Mouse (Mus musculus) midbrain, embryonic 13.5 days (tissue): ENCODE results near the gene Gse1. TPM values are rescaled to one million over a fixed set of nuclear protein-coding genes. Genes with fewer than 3 reads are reported as not detected.
A peak's percentile ranks its signal among the peaks of the same experiment; 100 is the strongest.

Experiments used
- ATAC-seq: fragments of 200-750 bp; cut with Nextera tagmentation; 2 replicates; pipeline ENCODE4 v1.8.0; 2017; ENCODE audit warnings: mild to moderate bottlenecking, moderate TSS enrichment, moderate library complexity
- H3K27ac ChIP-seq: fragments of 300-500 bp; sonication (generic); 2 replicates; pipeline ENCODE4 v1.5.1; 2015; ENCODE audit warnings: inconsistent platforms, mild to moderate bottlenecking, moderate library complexity
- H3K27me3 ChIP-seq: fragments of 300-500 bp; sonication (generic); 2 replicates; pipeline ENCODE4 v1.6.1; 2015; ENCODE audit warnings: mild to moderate bottlenecking, inconsistent platforms
- H3K36me3 ChIP-seq: fragments of 300-500 bp; sonication (generic); 2 replicates; pipeline ENCODE4 v1.6.1; 2015; ENCODE audit warnings: mild to moderate bottlenecking, inconsistent platforms
- H3K4me1 ChIP-seq: fragments of 300-500 bp; sonication (generic); replicated peaks from 2 replicates; pipeline ENCODE4 v1.6.1; 2015; ENCODE audit warnings: inconsistent platforms
- H3K4me2 ChIP-seq: fragments of 300-500 bp; sonication (generic); replicated peaks from 2 replicates; pipeline ENCODE4 v1.6.1; 2015; ENCODE audit warnings: moderate library complexity, mild to moderate bottlenecking, inconsistent platforms
- H3K4me3 ChIP-seq: fragments of 300-500 bp; sonication (generic); replicated peaks from 2 replicates; pipeline ENCODE4 v1.5.1; 2015; ENCODE audit warnings: mild to moderate bottlenecking, inconsistent platforms
- H3K9ac ChIP-seq: fragments of 300-500 bp; sonication (generic); replicated peaks from 2 replicates; pipeline ENCODE4 v1.6.1; 2015; ENCODE audit warnings: mild to moderate bottlenecking, inconsistent platforms
- H3K9me3 ChIP-seq: fragments of 300-500 bp; sonication (generic); 2 replicates; pipeline ENCODE4 v1.6.1; 2016; ENCODE audit warnings: mild to moderate bottlenecking, inconsistent platforms
- WGBS: fragments of 180-500 bp; shearing (Covaris S2); methylation state at CpG from one replicate; pipeline ENCODE4 v1.1.7; 2015; 5-methylcytosine and 5-hydroxymethylcytosine counted together
- polyA plus RNA-seq: library from polyadenylated mRNA; unstranded; fragments of >200 nt; fragmentation: Nextera tagmentation; extraction: Ambion mirVana; gene quantifications from 2 replicates; pipeline ENCODE4 v1.2.1, GENCODE M21; 2015

Gene Gse1
- polyA plus RNA-seq, 1 experiment from 2014 or later = 22.5 TPM

DNA sequence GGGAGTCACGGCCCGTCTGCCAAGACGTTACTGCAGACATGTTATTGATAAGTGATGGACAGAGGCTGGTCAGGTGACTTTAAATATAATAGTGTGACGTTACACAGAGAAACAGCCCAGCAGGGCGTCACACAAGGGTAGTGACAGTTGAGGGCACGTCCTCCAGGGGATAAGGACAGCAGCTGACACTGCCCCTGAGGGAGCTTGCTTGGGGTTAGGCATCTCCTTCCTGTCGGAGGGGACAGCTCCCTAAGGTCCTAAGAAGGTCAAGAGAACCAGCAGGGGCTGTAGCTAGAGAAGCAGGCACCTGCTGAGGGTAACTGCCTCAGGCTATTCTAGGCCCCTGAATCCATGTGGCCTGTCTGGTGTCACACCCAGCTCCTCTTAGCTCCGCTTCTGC lies 343.3 kb downstream of the Gse1 start:
- Histone ChIP-seq H3K27ac (no peak overlapping the region), H3K4me1 (peaks cover 33% of the 10 kb centered on the region), H3K27me3 (no peaks in the 10 kb centered on the region), H3K9me3 (no peaks in the 10 kb centered on the region), H3K4me2 (no peak overlapping the region), H3K4me3 (no peak overlapping the region), H3K36me3 (peaks cover 98% of the 10 kb centered on the region), H3K9ac (0 out of 2 replicates have a peak overlapping the region, but pooled peaks have one; percentile 7)
- ATAC-seq = no peak
- WGBS = 76% methylated on average over 8 of the region's 8 CpGs

DNA sequence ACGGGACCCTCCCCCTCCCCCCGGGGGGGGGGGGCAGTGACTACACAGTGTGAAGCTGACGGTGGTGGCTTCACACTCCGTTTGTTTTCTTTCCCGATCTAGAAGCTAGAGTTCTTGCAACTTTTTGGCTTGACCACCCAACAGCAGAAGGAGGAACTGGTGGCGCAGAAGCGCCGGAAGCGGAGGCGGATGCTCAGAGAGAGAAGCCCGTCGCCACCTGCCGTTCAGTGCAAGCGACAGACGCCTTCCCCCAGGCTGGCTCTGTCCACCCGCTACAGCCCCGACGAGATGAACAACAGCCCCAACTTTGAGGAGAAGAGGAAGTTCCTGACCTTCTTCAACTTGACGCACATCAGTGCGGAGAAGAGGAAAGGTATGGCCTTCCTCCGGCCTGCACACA lies 344.3 kb downstream of the Gse1 start:
- Histone ChIP-seq H3K36me3 (peaks cover 98% of the 10 kb centered on the region), H3K9ac (no peak overlapping the region), H3K4me1 (peaks cover 29% of the 10 kb centered on the region), H3K27me3 (no peaks in the 10 kb centered on the region), H3K4me2 (no peak overlapping the region), H3K27ac (no peak overlapping the region), H3K9me3 (no peaks in the 10 kb centered on the region), H3K4me3 (no peak overlapping the region)
- WGBS = 82% methylated on average over 21 of the region's 21 CpGs
- no peak for ATAC-seq

DNA sequence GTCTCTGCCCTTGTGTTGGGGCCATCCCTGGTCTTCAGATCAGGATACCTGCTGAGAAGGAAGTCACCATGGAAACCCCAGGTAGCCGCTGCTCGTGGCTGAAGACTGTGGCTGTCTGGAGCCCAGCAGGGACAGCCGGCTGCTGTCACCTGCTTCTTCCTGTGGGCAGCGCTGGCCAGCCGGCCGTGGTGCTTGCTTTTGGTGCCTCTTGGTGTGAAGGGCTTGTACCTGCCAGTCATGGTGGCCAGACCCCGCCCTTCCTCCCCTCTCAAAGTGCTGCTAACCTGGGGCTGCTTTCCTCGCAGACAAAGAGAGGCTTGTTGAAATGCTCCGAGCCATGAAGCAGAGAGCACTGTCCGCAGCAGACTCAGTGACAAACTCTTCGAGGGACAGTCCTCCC lies 345.6 kb downstream of the Gse1 start:
- H3K27ac ChIP-seq = no peak overlapping the region
- H3K9me3 ChIP-seq = no peaks in the 10 kb centered on the region
- H3K4me2 ChIP-seq = no peak overlapping the region
- no peaks in the 10 kb centered on the region for H3K27me3 ChIP-seq
- H3K36me3 ChIP-seq = peaks cover 98% of the 10 kb centered on the region
- no peak for ATAC-seq
- peaks cover 29% of the 10 kb centered on the region for H3K4me1 ChIP-seq
- 66% methylated on average over 11 of the region's 11 CpGs for WGBS
- no peak overlapping the region for H3K4me3 ChIP-seq
- peak overlapping the region; percentile 17; the same call in 1 of the 2 replicates for H3K9ac ChIP-seq

DNA sequence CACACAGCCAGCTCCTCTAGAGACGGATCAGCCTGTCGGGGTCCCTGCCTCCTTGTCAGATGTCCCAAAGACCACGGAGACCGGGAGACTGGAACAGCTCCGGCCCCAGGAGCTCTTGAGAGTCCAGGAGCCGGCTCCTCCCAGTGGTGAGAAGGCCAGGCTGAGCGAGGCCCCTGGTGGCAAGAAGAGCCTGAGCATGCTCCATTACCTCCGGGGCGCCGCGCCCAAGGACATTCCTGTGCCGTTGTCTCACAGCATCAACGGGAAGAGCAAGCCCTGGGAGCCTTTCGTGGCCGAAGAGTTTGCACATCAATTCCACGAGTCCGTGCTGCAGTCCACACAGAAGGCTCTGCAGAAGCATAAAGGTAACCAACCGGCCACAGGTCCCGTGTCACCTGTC lies 346.7 kb downstream of the Gse1 start:
- H3K9me3 ChIP-seq = no peaks in the 10 kb centered on the region
- no peak overlapping the region for H3K4me3 ChIP-seq
- H3K36me3 ChIP-seq = peaks cover 97% of the 10 kb centered on the region
- H3K9ac ChIP-seq = no peak overlapping the region
- peaks cover 24% of the 10 kb centered on the region for H3K4me1 ChIP-seq
- H3K4me2 ChIP-seq = no peak overlapping the region
- no peaks in the 10 kb centered on the region for H3K27me3 ChIP-seq
- no peak overlapping the region for H3K27ac ChIP-seq
- no peak for ATAC-seq
- WGBS = 81% methylated on average over 19 of the region's 19 CpGs

DNA sequence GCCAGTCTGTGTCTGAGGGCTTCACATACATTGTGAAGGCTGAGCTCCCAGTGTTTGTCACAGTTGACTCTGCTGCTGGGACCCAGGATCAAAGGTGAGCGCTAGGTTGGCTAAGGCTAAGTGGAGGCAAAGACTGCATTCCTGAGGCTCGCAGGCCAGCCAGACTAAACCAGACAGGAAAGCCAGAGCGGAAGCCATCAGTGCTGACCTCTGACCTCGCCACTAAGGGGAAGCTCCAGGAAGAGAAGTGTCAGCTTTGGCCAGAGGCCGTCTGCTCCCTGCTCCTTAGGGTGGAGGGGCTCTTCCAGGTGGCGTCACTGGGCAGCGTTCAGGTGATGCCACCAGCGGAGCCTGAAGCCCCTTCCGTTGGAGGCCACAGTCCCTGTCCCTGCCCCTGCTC lies 347.5 kb downstream of the Gse1 start:
- peaks cover 98% of the 10 kb centered on the region for H3K36me3 ChIP-seq
- 61% methylated on average over 9 of the region's 9 CpGs for WGBS
- no peak overlapping the region for H3K4me3 ChIP-seq
- no peaks in the 10 kb centered on the region for H3K27me3 ChIP-seq
- H3K9ac ChIP-seq = no peak overlapping the region
- no peaks in the 10 kb centered on the region for H3K9me3 ChIP-seq
- no peak overlapping the region for H3K27ac ChIP-seq
- no peak overlapping the region for H3K4me2 ChIP-seq
- H3K4me1 ChIP-seq = peaks cover 18% of the 10 kb centered on the region
- no peak for ATAC-seq

DNA sequence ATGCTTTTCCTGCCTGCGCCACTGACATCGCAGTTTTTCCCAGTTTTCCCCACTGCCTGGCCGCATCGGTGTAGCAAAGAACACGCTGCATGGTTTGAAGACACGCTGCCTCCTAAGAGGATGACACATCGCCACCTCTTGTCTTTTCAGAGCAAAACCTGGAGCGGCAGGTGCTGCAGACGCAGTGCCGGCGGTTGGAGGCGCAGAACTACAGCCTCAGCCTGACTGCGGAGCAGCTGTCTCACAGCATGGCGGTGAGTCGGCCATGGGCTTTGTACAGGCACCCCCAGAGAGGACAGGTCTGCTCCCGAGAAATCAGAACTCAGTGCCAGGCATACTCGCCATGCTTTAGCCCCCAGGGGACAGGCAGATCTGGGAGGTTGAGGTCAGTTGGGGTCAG lies 349.6 kb downstream of the Gse1 start:
- 87% methylated on average over 17 of the region's 17 CpGs for whole genome bisulfite sequencing
- H3K36me3 ChIP-seq = peaks cover 91% of the 10 kb centered on the region
- no peaks in the 10 kb centered on the region for H3K9me3 ChIP-seq
- H3K4me3 ChIP-seq = no peak overlapping the region
- no peak for ATAC-seq
- no peak overlapping the region for H3K4me2 ChIP-seq
- no peak overlapping the region for H3K9ac ChIP-seq
- no peaks in the 10 kb centered on the region for H3K27me3 ChIP-seq
- H3K27ac ChIP-seq = peak overlapping the region; percentile 36; the same call in 1 of the 2 replicates
- peaks cover 11% of the 10 kb centered on the region for H3K4me1 ChIP-seq

DNA sequence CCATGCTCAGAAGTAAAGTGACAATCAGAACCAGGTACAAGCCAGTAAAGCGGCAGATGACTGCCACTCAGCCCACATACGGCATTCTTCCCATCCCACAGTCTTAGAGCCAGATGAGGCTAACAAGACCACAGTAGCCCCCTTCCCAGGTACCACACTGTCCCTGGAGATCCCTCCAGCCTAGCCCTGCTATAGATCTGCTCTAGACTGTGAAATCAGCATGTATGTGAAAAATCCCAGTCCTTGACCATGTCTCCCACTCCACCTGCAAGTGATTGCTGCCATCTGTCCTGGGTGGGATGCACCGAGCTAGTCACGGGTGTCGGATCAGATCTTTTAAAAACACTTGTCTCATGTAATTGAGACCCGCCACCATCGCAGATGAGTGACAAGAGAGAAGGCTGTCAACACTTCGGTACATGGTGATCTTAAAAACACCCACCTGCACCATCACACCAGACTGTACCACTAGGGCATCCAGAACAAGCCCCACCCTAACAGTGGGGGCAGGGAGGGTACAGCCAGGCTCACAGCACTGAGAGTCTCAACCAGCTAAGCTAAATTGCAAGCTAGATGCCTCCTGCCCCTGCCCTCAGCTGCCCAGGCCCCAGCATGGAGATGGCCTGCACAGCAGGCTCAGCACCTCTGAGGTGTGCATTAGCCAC lies 352.2 kb downstream of the Gse1 start:
- Histone ChIP-seq H3K27ac (no peak overlapping the region; the same call in 1 of the 2 replicates), H3K4me1 (peaks cover 4% of the 10 kb centered on the region), H3K27me3 (no peaks in the 10 kb centered on the region), H3K9ac (no peak overlapping the region), H3K4me2 (no peak overlapping the region), H3K4me3 (no peak overlapping the region), H3K9me3 (no peaks in the 10 kb centered on the region), H3K36me3 (peaks cover 64% of the 10 kb centered on the region)
- ATAC-seq = no peak
- WGBS = 94% methylated on average over 8 of the region's 8 CpGs

DNA sequence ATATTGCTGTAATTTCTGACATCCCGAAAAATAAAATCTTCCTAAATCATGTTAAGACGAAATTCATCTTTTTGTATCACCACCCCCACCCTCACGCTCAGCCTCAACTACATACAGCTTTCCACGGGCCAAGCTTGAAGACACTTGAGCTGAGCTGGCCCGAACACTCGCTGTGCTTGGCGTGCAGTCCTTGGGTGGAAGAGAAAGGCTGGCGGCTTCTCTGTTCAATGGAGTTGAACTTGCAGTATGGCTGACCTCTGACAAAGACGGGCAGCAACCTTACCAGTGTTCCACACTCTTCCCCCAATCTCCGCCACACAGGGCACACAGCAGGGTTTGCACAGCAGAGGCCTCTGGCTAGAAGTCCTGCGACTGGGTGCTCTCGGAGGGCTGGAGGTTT lies 353.1 kb downstream of the Gse1 start:
- no peak for ATAC-seq
- no peaks in the 10 kb centered on the region for H3K9me3 ChIP-seq
- H3K4me1 ChIP-seq = no peaks in the 10 kb centered on the region
- peaks cover 56% of the 10 kb centered on the region for H3K36me3 ChIP-seq
- WGBS = 91% methylated on average over 12 of the region's 12 CpGs
- no peak overlapping the region for H3K27ac ChIP-seq
- no peaks in the 10 kb centered on the region for H3K27me3 ChIP-seq
- no peak overlapping the region for H3K4me3 ChIP-seq
- no peak overlapping the region for H3K9ac ChIP-seq
- H3K4me2 ChIP-seq = no peak overlapping the region

DNA sequence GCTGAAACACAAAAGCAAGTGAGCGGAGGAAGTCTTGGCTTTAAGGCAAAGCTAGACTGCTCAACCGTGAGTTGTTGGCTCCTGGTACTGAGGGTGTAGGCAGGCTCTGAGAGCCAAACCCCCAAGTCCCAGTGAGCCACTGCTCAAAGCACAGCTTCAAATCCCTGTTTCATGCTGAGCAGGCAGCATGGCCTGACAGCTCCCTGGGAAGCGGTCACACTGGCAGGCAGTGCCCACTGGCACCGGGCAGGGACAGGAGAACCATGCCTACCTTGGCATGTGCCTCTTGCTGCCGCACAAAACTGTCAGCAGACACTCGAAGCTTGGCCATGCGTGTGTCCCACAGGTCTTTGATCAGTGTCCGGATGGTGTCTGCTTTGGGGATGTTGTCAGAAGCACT lies 353.6 kb downstream of the Gse1 start:
- Histone ChIP-seq H3K4me2 (no peak overlapping the region), H3K4me3 (no peak overlapping the region), H3K27me3 (no peaks in the 10 kb centered on the region), H3K27ac (0 out of 2 replicates have a peak overlapping the region, but pooled peaks have one; percentile 10), H3K4me1 (no peaks in the 10 kb centered on the region), H3K9me3 (no peaks in the 10 kb centered on the region), H3K9ac (no peak overlapping the region), H3K36me3 (peaks cover 51% of the 10 kb centered on the region)
- WGBS = 86% methylated on average over 8 of the region's 8 CpGs
- ATAC-seq = no peak

DNA sequence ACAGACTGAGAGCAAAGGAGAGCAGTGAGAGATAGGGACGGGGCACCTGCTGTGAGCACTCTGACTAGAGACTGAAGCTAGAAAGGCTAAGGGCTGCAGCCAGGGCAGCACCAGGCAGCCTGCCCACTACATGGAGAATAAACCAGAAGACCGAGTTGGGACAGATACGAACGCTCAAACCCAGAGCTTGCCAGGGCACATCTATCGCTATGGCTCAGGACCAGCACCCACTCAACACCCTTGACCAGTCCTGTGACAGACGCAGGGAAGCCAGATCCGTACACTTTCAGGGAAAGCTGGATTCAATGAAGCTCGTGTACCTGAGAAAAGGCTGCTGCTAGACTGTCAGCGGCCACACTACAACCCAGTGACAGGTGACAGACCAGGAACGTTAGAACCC lies 357.3 kb downstream of the Gse1 start:
- no peak for ATAC-seq
- no peak overlapping the region for H3K9ac ChIP-seq
- H3K4me2 ChIP-seq = no peak overlapping the region
- WGBS = 92% methylated on average over 10 of the region's 10 CpGs
- peaks cover 15% of the 10 kb centered on the region for H3K36me3 ChIP-seq
- H3K27me3 ChIP-seq = no peaks in the 10 kb centered on the region
- H3K4me3 ChIP-seq = no peak overlapping the region
- H3K9me3 ChIP-seq = no peaks in the 10 kb centered on the region
- H3K27ac ChIP-seq = no peak overlapping the region
- peaks cover 20% of the 10 kb centered on the region for H3K4me1 ChIP-seq

DNA sequence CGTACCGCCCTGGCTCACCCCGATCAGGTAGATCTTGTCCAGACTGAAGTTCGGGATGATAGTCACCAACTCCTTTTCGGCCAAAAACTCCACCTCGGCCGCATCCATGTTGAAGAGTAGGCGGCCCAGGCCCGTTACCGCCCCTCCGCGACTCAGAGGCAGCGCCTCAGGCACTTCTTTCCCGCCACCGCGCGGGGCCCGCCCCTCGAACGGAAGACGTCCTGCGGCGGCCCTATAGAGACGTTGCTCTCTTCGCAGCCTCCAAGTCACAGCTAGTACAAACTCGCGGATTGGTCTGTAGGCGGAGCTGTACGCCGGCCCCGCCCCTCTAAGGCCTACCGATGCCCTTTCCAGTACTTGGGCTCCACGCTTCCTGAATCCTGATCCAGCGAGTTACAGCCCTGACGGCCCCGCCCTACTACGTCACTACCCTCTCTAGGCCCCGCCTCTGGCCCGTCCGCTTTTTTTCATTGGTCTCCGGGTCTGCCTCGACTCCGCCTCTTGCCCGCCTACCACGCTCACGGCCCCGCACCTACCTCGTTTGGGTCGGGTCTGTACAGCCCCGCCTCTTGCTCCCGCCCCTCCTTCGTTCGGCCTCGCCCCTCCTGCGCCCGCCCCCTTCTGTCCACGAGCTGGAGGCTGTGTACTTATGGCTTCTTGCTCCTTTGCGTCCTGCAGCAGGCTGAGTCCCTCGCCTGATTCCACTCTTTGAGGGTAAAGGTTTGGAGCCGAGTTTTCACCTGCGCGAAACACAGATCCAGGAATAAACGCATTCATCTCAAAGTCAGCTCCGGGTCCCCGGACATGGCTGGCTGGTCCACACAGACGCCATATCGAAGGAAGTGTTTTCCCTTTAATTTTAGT lies 360.9 kb downstream of the Gse1 start, which contains the start of gene Gins2:
TSS of gene Gins2 (minus strand) at position 397 of the 864 bp plus-strand sequence.
- WGBS = under 1% methylated on average over 67 of the region's 67 CpGs
- Histone ChIP-seq H3K4me2 (peak within 1 kb of the TSS; percentile 94), H3K4me1 (peaks cover 29% of the 10 kb centered on the region), H3K27ac (peak within 1 kb of the TSS; percentile 45), H3K27me3 (no peaks in the 10 kb centered on the region), H3K36me3 (no peaks in the 10 kb centered on the region), H3K9me3 (no peaks in the 10 kb centered on the region), H3K9ac (peak within 1 kb of the TSS; percentile 71), H3K4me3 (peak within 1 kb of the TSS; percentile 57)
- peak; percentile 99 for ATAC-seq

DNA sequence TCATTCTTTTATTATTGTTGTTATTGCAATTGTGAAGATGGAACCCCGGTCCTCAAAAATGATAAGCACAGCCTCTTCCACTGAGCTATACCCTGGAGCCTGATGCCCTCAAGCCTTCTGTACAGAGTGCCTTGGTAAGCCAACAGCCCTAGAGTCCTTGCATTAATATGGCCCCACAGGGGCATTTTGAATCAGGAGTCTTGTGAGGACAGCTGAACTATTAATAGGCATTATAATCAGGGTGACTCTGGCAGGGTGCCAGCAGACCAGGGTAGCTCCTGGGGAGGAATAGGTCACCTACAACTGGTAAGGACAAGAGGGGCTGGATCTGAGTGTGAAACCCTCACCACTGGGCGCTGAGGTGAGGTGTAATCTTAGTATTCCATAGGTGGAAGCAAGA lies 361.7 kb downstream of the Gse1 start:
- ATAC-seq = no peak
- H3K4me2 ChIP-seq = peak overlapping the region; percentile 94
- peaks cover 29% of the 10 kb centered on the region for H3K4me1 ChIP-seq
- H3K27me3 ChIP-seq = no peaks in the 10 kb centered on the region
- H3K9ac ChIP-seq = peak overlapping the region; percentile 55
- peak overlapping the region; percentile 45; the same call in 1 of the 2 replicates for H3K27ac ChIP-seq
- 59% methylated on average over 2 of the region's 2 CpGs for WGBS
- H3K9me3 ChIP-seq = no peaks in the 10 kb centered on the region
- peak overlapping the region; percentile 57 for H3K4me3 ChIP-seq
- no peaks in the 10 kb centered on the region for H3K36me3 ChIP-seq
